Mouse (Mus musculus): ENCODE measurements around the gene Atp11a.

Gene Atp11a

DNA sequence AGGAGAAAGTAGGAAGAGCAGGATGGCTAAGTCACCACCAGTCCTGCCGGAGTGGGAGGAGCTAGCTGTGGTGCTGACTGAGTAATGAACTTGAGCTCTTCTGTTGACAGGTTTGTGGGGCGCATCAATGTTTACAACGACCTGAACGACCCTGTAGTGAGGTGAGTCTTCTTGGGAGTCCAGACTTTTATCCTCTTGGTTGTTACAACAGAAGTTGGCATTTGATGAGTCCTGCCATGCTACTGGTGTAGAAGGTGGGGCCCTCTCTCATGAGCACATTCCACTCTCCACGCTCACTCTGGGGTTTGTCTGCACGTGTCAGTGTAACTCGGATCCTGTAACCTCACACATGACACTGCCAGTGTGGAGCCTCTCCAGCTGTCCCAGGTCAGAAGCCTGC, 66.1 kb downstream of the Atp11a start:
- DNase-seq (ENCODE audit: low spot score) = no peak

DNA sequence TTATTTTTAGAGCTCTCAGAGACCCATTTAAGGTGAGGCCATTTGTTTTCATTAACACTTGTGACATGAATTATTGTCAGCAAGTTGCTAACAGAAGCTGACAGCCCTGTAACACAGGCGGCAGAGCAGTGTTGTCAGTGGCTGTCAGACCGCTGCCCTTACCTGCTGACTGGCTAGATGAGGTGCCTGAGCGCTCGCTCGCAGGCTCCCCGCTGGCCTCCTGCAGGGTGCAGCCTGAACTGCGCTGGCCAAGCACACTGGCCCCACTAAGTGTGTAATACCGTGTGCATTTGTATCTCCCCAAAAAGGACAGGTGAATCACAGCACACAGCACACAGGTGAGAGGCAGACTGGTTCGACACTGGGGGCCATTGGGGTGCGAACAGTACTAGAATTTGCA, 67.7 kb downstream of the Atp11a start:
- no peak for DNase-seq (ENCODE audit: low spot score)

DNA sequence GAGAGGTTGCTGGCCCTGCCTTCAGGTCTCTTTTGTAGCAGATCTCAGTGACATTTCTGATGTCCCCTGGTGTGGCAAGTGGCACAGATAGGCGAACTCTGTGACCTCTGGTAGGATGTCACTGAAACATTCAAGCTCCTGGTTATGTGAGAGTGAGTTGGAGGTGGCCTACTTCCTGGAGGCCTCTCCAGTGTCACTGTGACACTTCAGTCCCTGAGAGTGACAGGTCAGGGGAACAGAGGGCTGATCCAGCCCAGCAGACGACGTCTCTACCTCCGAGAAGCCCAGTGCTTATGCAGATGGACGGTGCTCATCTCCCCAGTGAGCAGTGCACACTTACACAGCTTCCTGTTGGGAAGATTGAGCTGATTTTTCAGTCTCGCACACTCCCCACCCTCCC, 68.4 kb downstream of the Atp11a start:
- DNase-seq (ENCODE audit: low spot score) = no peak

DNA sequence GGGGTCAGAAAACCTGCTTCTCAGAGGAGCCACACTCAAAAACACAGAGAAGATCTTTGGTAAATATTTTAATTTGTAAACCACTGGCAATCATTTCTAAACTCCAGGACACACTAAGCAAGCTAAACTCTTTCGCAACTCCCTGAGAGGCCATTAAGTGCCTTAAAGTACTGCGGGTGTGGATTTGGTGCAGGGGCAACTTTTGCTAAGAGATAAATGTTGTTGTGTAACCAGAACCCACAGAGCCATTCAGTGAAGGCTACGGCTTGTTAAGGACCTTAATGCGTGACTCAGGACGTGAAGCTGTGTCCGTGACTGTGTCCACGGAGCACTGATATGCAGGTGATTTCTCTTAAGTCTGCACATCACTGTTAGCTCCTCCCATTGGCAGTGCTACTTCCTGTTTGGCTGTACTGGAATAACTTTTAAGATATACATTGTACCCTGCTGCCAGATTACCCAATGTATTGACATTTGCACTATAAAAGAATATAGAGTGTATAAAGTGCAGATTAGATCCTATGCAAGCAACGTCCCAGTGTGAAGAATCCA, 68.9 kb downstream of the Atp11a start:
- DNase-seq (ENCODE audit: low spot score) = no peak

DNA sequence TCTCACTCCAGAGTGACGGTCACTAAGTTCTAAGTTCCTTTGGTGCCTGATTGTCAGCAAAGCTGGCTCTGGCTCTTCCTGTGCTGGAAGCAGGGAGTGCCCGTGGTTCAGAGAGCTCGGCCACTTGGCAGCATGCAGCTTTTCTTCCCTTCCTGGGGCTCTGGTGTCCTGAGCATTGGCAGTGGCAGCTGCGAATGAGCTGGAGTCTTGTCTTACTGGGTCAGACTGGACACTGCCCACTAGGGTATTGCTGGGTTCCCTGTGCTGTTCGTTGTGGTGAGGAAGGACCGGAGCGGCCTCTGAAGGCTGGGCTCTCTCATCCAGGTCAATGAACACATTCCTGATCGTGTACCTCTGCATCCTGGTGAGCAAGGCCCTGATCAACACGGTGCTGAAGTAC, 70.3 kb downstream of the Atp11a start:
- no peak for DNase-seq (ENCODE audit: low spot score)

DNA sequence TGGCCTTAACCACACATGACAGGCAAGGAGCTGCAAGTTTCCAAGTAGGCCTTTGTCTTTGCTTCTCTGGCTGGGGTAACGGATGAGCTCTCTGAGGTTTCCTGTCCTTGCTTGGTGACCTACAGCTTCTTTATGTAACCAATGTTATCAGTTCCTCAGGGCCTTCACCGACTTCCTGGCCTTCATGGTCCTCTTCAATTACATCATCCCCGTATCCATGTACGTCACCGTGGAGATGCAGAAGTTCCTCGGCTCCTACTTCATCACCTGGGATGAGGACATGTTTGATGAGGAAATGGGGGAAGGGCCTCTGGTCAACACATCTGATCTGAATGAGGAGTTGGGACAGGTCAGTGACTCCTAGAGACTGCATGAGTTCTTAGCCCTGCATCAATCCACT, 71.5 kb downstream of the Atp11a start:
- no peak for DNase-seq (ENCODE audit: low spot score)

DNA sequence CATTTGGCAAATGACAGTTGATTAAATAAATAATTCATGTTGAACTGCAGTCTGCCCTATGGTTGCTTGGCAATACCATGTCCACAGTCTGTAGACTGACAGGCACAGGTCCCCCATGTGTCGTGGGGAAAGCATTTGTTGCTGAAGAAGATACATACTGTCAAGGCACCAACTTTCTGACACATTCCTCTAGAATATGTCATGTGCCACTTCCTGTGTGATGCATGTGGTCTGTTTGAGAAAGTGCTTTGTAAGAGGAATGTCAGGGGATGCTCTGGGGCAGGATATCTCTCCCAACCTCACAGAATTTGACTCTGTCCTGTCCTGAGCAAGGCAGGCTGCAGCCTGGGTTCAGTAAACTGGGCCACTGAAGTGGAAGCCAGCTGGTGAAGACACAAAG, 72.6 kb downstream of the Atp11a start:
- no peak for DNase-seq (ENCODE audit: low spot score)

DNA sequence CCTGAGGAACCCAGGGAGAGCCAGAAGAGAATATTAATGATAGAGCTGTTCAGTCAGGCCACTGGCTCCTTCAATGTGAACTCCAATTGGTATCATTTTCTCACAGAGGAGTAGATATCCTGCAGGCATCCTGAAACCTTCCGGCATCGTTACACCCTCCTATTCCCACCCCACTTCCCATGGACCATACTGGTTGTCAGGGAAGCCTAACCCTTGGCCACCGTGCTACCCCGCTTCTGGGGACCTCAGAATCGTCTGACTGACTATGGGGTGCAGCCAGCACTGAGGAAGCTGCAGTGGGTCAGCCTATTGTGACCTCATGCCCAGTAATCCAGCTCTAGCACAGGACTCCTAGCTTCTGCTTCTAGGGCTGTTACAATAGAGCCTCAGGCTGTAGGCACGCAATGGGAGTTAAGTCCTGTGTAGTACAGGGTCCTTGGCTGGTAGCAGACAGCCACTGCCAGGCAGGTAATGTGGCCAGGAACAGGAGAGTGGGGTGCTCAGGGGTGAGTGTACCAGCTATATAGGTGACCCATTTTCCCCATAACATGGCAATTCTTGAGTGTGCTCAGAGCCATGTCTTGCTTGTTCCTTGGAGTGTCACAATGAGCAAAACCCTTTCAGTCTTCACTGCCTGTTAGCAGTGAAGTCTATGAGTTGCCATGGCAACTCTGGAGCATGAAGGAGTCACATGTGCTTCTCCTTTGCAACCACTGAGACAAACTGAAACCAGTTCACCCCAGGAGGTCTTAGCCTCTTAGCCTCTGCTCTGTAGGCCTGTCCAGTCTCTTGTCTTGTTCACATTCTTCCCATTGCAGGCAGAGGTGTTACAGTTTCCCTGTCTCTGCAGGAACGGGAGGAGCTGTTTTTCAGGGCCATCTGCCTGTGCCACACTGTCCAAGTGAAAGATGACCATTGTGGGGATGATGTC, 75.1 kb downstream of the Atp11a start:
- DNase-seq (ENCODE audit: low spot score) = no peak

DNA sequence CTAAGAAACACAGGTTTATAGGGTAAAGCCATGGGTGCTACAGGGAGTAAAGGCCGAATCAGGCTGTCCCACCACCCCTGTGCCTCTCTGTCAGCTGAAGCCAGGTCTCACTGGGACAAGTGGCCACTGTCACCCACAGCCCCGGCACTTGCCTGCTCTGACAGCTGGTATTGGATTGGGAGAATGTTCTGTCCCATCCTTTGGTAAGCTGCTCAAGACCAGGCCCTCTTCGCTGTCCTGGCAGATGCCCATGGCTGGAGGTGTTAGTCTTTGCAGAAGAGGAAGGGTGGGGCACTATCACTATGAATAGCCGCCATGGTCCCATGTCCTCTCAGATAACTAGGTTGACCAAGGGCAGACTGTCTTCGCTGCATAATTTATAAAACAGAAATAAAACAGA, 76.8 kb downstream of the Atp11a start:
- no peak for DNase-seq (ENCODE audit: low spot score)

DNA sequence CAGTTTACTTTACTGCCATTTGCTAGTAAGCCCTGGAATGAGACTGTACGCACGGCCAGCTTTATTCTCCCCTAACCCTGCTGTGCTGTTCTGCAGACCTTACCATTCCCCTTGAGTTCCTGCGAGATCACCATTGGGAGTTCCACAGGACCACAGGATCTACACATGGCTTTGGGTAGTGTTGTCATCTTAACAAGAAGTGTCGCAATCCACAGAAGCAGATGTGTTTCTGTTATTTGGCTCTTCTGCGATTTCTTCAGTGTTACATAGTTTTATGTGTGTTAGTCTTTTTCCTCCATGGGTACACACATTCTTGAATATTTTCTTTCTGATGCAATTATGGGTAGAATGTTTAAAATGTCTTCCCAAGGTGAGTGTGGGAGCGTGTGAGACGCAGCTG, 84.0 kb downstream of the Atp11a start:
- DNase-seq (ENCODE audit: low spot score) = no peak

DNA sequence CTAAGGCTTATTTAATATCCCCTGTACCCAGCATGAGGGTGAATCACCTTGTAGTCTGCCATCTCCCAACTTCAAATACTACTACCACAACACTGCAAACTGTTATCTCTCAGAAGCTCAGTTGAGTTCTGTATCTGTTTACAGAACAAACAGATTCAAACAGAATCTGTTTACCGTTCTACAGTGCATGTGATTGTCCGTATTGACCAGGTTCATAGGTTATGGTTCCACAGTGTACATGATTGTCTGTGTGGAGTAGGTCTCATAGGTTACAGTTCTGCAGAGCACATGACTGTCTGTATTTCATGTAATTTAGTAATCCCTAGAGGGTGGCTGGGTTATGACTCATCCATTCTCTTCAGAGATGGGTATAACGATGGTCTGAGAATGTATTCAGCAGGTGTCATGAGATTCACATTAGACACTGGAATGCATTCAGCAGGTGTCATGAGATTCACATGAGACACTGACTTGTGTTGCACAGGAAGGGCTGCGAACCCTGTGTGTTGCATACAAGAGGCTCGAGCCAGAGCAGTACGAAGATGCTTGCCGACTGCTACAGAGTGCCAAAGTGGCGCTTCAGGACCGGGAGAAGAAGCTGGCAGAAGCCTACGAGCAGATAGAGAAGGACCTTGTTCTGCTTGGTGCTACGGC, 85.7 kb downstream of the Atp11a start:
- no peak for DNase-seq (ENCODE audit: low spot score)

DNA sequence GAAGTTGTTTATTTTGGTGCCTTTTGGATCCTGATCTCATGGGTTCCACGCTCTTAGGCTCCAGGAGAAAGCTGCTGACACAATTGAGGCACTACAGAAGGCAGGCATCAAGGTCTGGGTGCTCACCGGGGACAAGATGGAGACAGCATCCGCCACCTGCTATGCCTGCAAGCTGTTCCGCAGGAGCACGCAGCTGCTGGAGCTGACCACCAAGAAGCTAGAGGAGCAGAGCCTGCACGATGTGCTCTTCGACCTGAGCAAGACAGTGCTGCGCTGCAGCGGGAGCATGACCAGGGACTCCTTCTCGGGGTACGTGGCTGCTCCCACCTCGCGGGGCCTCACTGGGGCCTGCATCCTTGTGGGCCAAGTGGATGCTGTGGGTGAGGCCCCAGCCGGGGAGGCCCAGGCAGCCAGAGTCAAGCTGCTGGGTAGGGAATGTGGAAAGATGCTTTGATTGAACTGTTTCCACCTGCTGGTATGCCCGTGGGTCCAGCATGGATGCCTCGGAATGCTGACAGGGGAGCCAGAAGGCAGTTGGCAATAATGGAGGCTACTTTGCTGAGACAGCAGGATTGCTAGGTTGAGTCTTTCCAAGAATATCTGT, 87.6 kb downstream of the Atp11a start:
- no peak for DNase-seq (ENCODE audit: low spot score)

DNA sequence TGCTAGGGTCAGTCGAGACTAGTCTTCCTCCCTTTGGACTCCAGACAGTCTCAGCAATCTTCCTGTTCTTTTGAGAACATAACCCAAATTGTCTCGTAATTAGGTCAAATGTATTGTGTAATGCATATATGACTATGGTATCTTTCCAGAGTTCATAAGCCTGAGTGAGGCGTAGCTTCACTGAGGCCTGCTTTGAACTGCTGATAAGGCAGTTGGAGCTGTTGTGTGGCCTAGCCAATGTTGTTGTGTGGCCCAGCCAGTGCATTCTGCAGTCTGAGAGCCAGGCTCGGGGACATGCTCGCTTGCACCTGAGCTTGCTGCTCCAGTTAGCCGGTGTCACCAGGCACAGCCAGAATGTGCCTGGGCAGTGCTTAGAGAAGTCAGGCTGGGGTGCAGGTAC, 89.6 kb downstream of the Atp11a start:
- DNase-seq (ENCODE audit: low spot score) = no peak

DNA sequence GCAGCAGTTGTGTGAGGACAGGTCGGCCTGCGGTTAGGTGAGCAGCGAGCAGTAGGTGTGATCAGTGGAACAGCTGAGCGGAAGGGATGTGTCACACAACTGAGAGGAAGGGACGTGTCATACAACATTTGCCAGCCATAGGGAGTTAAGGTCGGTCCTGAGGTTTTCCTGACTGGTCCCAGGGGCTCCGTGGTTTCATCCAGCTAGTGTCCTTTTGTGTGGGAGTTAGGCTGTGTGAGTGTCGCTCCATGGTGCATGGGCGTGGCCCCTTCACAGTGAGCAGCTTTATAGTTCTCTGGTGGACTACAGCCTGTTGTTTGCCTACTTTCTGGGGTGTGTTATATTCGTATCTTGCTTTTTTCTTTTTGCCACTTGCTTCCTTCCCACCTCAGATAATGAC, 94.4 kb downstream of the Atp11a start:
- no peak for DNase-seq (ENCODE audit: low spot score)

DNA sequence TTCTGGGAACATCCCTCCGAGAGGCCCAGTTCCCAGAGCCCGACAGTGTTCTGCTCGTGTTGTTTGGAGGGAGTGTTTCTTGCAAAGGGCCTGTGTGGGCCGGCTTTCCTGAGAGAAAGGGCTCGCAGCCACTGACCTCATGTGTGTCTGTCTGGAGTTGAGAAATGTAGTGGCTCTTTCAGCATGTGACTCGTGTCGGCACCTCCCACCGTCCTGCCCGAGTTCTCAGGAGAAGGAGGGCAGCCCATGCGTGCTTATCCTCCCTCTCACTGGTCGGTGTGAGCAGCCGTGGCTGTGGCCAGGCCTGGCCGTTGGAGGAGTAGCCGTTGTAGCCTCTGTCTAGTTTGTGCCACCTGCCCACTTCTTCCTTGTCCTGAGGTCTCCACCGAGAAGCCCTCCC, 99.2 kb downstream of the Atp11a start:
- peak; percentile 23 for DNase-seq (ENCODE audit: low spot score)

DNA sequence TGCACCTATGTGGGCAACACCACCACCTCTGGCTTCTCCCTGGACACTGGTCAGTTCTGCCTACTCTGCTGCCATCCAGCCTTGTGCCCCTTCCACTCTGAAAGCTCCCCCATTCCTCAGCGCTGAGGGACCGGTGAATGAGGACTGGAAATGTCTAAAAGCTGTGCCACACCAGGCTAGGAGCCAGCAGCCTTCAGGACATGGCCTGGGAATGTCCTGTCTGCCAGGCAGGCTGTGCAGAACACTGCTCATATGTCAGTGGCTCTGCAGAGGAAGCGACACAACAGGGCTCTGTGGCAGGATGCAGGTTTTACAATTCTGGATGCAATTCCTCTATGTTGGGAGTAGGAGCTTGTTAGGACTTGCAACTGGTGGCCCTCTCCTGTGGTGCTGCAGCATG, 106.2 kb downstream of the Atp11a start:
- DNase-seq (ENCODE audit: low spot score) = no peak

DNA sequence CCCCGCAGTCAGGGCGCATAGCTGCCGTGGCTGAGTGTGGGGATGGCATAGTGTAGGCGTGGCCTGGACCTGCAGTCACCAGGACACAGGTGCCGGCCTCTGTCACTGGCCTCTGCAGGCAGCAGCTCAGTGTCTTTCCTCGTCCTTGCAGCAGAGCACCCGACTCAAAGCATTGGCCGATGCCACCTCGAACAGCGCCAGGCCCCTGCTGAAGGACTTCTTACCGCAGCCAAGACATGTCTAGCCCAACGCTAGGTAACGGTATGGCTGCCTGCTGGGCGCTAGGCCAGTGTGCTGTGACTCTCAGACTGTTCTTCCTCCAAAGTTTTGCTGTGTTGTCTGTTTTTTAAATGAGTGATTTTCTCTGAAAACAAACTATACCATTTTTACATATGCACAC, 106.8 kb downstream of the Atp11a start:
- no peak for DNase-seq (ENCODE audit: low spot score)

DNA sequence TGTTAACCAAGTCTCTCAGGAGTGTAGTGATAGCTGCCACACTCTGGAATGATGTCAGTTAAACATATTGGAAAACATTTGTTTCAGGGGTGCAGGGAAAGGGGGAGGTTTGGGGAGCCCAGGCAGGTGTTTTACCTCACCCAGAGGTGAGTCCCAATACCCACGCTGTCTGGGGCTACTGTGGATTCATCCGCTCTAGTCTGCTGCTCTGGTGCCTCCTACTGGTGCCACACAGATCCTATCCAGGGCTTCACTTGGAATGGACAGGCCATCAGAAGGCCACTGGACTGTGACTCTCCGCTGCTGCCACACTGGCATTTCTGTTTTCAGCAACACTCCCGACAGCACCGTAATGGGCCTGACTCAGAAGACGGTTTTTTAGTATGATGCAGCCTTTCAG, 109.0 kb downstream of the Atp11a start:
- no peak for DNase-seq (ENCODE audit: low spot score)

DNA sequence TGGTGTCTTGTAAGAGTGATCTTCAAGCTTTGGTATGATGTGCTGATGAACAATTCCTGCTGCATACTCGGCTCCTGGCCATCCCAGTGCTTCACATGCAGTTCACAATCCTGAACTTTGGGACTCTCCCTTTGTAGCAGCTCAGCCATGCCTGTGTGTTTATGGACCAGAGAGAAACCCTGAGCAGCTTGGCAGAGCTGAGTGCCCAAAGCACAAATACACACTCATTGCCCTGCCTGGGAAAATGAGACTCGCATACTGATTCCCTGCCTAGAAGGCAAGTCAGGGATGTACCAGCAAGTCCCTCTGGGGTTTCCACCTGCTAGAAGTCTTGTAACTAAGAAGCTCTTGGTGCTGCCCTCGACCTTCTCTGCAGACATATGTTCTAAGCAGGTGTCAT, 112.8 kb downstream of the Atp11a start:
- DNase-seq (ENCODE audit: low spot score) = no peak

DNA sequence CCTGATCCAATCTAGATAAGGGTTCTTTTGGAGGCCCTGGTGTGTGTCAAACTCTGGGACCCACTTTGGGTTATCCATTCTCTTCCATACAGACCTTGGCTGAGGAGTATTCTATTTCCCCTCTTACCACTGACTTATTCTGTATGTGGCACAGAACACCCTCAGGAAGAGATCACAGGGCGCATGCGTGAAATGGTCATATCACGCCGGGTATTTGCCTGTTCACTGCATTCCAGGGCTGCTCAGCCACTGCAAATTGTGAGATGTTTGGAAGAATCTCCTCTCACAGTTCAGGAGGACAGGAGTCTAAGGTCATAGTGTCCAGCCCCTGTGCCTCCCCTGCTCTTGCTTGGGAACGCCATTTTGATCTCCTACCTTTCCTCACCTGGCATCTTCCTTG, 113.8 kb downstream of the Atp11a start:
- no peak for DNase-seq (ENCODE audit: low spot score)

DNA sequence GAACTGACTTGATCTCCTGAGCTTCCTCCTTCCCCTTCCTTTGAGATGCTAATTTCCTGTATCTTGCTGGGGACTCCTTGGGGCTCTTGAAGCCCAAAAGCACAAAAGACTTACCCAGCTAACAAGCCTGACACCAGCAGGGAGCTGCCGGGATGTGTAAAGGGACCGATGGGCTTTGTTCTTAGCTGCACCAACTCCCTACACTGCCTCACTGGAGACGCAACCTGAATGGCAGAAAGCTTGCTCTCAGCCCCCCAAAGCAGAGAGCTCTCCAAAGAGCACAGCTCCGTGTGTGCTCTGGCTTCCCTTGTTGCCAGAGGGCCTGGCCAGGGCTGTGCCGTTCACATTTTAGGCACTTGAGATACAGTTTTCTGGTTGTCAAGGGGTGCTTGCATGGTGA, 114.6 kb downstream of the Atp11a start:
- DNase-seq (ENCODE audit: low spot score) = no peak

DNA sequence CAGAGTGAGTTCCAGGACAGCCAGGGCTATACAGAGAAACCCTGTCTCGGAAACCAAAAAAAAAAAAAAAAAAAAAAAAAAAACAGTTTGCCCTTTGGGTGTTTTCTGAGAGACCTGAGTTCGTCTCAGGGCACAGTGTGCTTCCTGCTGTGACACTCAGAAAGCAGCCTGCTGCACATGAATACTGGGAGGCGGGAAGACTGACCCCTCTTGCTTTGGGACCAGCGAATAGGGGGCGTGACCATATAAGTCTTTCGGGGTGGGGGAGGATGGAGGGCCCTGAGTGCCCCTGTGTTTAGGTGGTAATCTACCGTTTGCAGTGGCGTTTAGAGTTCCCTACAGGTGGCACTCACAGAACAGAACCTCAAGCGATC, 116.2 kb downstream of the Atp11a start:
- no peak for DNase-seq (ENCODE audit: low spot score)

All from ovary, postnatal 36 days (tissue).